Mouse (Mus musculus) spleen, adult 2 months (tissue): ENCODE results near the gene Slc25a19.

Experiments
- CTCF ChIP-seq: fragments of 200-500 bp; IDR thresholded peaks from 2 replicates; pipeline ENCODE4 v1.5.1; 2011; ENCODE audit warnings: mild to moderate bottlenecking, inconsistent platforms; ENCODE audit not compliant: insufficient read depth, insufficient read length, insufficient replicate concordance; ENCODE audit errors: extremely low read depth
- POLR2A ChIP-seq: fragments of 200-500 bp; IDR thresholded peaks from 2 replicates; pipeline ENCODE4 v1.6.1; 2011; ENCODE audit warnings: low read depth, low read length, inconsistent platforms

- TF ChIP-seq POLR2A (no peak), CTCF (no peak)
Observed at GRCm38 (mm10) chr11:115609576-115609975, 18.5 kb downstream of the Slc25a19 start.
